Mouse (Mus musculus): ENCODE measurements around the gene Slc44a3. TPM values are rescaled to one million over a fixed set of nuclear protein-coding genes. Genes with fewer than 3 reads are reported as not detected.

The Slc44a3 gene
- polyA plus RNA-seq, 1 experiment from 2014 or later: 6.2 TPM

DNA sequence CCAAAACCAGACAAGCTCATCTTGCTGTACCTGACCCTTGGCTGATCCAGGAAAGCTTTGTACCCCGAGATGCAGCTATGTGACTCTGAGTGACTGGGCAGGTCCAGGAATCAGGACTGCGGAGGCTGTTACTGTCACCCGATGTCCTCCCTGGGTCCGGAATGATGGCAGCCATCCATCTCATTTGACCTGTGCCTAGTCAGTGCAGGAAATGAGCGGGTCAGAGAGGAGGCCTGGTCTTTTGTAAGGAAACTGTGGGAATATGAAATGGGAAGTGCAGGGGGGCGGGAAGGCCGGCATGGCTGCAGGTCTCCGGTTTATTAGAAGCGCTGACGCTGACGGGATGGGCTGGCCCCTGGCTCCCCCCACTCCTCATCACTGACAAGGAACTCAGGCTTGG, 60.5 kb downstream of the Slc44a3 start:
- no peaks in the 10 kb centered on the region for H3K27me3 ChIP-seq
- ATAC-seq (ENCODE audit: insufficient number of reproducible peaks, low FRiP score, low TSS enrichment, low read depth): no peak
- 77% methylated on average over 11 of the region's 11 CpGs for WGBS
- no peaks in the 10 kb centered on the region for H3K9me3 ChIP-seq (replicated peaks)
- no peaks in the 10 kb centered on the region for H3K36me3 ChIP-seq
- no peak overlapping the region for H3K27ac ChIP-seq (replicated peaks)
- H3K4me3 ChIP-seq (replicated peaks): no peak overlapping the region
- peaks cover 34% of the 10 kb centered on the region for H3K4me1 ChIP-seq
- no peak overlapping the region for H3K4me2 ChIP-seq (replicated peaks)
- no peak overlapping the region for H3K9ac ChIP-seq

DNA sequence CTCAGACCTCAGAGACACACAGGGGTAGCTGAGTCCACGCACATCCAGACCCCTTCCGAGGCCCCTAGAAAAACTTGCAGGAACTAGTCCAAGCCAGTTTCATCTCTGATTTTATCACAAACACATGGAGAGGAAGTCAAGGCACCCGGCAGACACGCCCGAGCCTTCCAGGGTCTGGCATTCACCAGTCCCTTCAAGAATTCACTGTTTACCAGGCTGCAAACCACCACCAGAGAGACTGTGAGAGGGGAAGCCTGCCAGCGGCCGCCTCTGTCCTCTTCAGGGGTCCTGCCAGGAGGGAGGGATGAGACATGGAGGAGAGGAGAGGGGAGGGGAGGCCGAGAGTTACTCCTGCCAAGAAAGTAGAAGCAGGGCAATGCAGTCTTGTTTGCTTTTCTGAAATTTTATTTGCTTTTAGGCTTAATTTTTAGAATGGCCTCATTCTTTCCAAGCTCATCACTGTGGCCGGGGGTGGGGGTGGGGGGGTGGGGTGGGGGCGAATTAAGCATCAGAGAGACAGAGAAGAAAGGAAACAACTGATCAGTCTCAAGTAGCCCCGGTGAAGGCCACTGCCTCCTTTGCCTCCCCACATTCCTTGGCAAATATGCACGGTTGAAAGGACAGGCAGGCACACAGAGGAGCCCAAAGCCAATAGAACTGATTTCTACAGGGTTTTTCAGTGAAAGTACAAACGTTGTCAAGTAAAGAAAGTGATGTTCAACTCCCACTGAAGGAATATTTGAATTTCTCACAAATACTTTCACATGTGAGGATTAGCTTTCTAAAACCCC, 62.8 kb downstream of the Slc44a3 start:
- peak overlapping the region; percentile 34 for H3K4me2 ChIP-seq (replicated peaks)
- peak overlapping the region; percentile 91 for H3K27ac ChIP-seq (replicated peaks)
- 3% methylated on average over 12 of the region's 13 CpGs for WGBS
- no peak overlapping the region for H3K9ac ChIP-seq
- H3K4me3 ChIP-seq (replicated peaks): peak overlapping the region; percentile 12; the same call in 1 of the 2 replicates
- no peaks in the 10 kb centered on the region for H3K9me3 ChIP-seq (replicated peaks)
- peaks cover 49% of the 10 kb centered on the region for H3K4me1 ChIP-seq
- no peaks in the 10 kb centered on the region for H3K36me3 ChIP-seq
- ATAC-seq (ENCODE audit: insufficient number of reproducible peaks, low FRiP score, low TSS enrichment, low read depth): peak; percentile 84
- no peaks in the 10 kb centered on the region for H3K27me3 ChIP-seq

DNA sequence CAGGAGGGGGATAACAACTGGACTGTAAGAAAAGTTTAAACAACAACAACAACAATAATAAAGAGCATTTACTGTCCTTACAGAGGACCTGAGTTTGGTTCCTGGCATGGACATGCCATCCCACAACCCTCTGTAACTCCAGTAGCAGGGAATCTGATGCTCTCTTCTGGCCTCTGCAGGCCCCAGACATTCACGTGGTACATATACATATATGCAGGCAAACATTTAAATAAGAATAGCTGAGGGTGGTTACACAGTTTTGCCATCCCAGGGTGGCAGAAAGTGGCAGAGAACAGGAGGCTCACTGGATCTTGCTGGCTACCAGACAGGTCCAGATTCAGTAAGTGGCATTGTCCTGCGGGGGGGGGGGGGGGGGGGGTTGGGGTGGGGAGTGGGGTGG, 64.1 kb downstream of the Slc44a3 start:
- Histone ChIP-seq H3K36me3 (no peaks in the 10 kb centered on the region), H3K9ac (no peak overlapping the region), H3K4me3 (replicated peaks) (no peak overlapping the region), H3K4me2 (replicated peaks) (no peak overlapping the region), H3K4me1 (peaks cover 59% of the 10 kb centered on the region), H3K27me3 (no peaks in the 10 kb centered on the region), H3K9me3 (replicated peaks) (no peaks in the 10 kb centered on the region), H3K27ac (replicated peaks) (peak overlapping the region; percentile 5; the same call in 1 of the 2 replicates)
- no peak for ATAC-seq (ENCODE audit: insufficient number of reproducible peaks, low FRiP score, low TSS enrichment, low read depth)
- WGBS: 9% methylated on average over 2 of the region's 2 CpGs

DNA sequence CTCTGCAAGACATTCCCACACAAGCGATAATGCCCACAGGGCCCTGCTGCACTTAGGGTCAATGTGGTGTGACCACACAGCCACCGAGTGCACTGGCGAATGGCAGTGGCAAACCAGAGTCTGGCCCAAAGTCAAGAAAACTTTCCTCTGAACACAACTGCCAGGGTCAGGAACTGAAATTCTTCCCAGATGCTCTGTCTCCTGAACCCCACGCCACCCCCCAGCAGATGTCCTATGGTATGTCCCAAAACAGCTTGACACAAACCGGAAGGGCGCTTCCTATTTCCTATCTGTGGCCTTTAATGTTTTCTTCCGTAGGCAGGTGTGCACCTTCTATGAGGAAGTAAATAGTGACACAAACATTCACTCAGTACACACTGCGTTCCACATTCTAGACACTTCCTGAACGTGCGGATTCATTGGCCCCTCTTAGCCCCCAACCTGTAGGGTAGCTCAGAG, 65.1 kb downstream of the Slc44a3 start:
- Histone ChIP-seq H3K27ac (replicated peaks) (peak overlapping the region; percentile 58; the same call in 1 of the 2 replicates), H3K36me3 (no peaks in the 10 kb centered on the region), H3K4me3 (replicated peaks) (no peak overlapping the region), H3K4me1 (peaks cover 64% of the 10 kb centered on the region), H3K9me3 (replicated peaks) (no peaks in the 10 kb centered on the region), H3K27me3 (no peaks in the 10 kb centered on the region), H3K9ac (no peak overlapping the region), H3K4me2 (replicated peaks) (no peak overlapping the region)
- WGBS: 52% methylated on average over 10 of the region's 10 CpGs
- no peak for ATAC-seq (ENCODE audit: insufficient number of reproducible peaks, low FRiP score, low TSS enrichment, low read depth)

DNA sequence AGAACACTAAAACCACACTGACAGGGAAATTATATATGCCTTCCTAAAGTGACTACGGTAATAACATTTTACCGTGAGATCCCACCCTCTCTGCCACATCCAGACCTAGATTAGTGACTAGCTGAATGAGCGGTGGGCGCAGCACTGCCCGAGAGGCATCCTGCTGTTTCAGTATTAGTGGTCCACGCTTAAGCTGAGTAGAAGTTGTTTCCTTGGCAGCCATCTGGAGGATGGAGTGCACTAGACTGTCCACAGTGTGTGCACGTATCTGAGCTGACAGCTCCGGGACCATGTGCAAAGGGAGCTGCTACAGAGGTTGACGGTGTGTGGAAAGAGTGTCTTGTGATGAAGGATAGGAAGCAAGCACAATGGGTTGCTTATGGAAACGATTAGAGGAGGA, 66.4 kb downstream of the Slc44a3 start:
- Histone ChIP-seq H3K4me3 (replicated peaks) (no peak overlapping the region), H3K36me3 (peaks cover 7% of the 10 kb centered on the region; the same call in 1 of the 2 replicates), H3K27ac (replicated peaks) (no peak overlapping the region), H3K27me3 (no peaks in the 10 kb centered on the region), H3K4me2 (replicated peaks) (no peak overlapping the region), H3K9ac (no peak overlapping the region), H3K9me3 (replicated peaks) (no peaks in the 10 kb centered on the region), H3K4me1 (peaks cover 64% of the 10 kb centered on the region)
- WGBS: 52% methylated on average over 10 of the region's 10 CpGs
- ATAC-seq (ENCODE audit: insufficient number of reproducible peaks, low FRiP score, low TSS enrichment, low read depth): no peak; the same call in 1 of the 2 replicates

DNA sequence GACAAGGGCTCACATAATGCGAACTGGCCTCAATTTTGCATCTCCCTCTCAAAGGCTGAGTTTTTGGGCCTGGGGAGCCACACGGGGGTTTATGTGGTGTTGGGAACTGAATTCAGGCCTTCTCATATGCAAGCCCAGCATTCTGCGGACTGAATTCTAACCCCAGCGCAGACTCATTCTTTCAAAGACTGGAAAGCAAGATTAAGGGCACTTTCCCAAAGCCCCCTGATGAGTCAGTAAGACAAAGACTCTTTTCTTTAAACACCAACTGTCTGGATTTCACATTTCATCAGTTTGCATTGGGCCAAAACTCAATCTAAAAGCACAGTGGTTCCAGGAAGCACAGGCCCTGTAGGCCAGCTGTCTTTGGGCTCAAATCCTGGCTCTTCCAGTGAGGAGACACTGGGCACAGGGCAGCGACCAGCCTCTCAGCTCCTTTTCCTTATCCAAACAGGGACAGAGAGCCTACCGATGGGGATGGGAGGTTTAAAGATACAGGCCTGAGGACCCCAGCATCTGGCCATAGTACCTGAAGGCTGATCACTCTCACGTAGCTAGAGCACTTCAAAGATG, 67.4 kb downstream of the Slc44a3 start:
- no peak for ATAC-seq (ENCODE audit: insufficient number of reproducible peaks, low FRiP score, low TSS enrichment, low read depth)
- H3K9ac ChIP-seq: no peak overlapping the region
- H3K4me1 ChIP-seq: peaks cover 55% of the 10 kb centered on the region
- no peak overlapping the region for H3K4me2 ChIP-seq (replicated peaks)
- no peaks in the 10 kb centered on the region for H3K9me3 ChIP-seq (replicated peaks)
- H3K27ac ChIP-seq (replicated peaks): peak overlapping the region; percentile 75
- 48% methylated on average over 7 of the region's 7 CpGs for WGBS
- H3K4me3 ChIP-seq (replicated peaks): no peak overlapping the region
- peaks cover 12% of the 10 kb centered on the region; the same call in 1 of the 2 replicates for H3K36me3 ChIP-seq
- no peaks in the 10 kb centered on the region for H3K27me3 ChIP-seq

DNA sequence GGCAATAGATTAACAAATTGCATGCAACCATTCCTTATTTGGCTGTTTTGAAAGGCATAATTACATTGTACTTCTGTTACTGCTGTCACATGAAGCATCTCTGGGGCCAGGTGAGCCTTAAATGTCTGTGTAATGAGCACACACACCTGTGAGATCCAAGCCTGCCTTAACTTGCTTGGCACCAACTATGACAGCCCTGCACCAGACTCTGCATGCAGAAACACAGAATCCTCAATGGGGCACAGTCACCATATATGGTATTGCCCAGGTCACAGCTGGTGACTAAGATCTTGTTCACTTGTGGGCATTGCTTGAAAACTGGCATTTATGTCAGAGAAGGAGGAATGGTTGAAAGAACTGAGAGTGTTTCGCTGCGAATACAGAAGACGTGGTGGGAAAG, 69.4 kb downstream of the Slc44a3 start:
- 0 out of 2 replicates have a peak overlapping the region, but pooled peaks have one; percentile 22 for H3K27ac ChIP-seq (replicated peaks)
- no peak for ATAC-seq (ENCODE audit: insufficient number of reproducible peaks, low FRiP score, low TSS enrichment, low read depth)
- peaks cover 39% of the 10 kb centered on the region for H3K4me1 ChIP-seq
- H3K9me3 ChIP-seq (replicated peaks): no peaks in the 10 kb centered on the region
- no peak overlapping the region for H3K4me2 ChIP-seq (replicated peaks)
- H3K4me3 ChIP-seq (replicated peaks): no peak overlapping the region
- H3K9ac ChIP-seq: no peak overlapping the region
- peaks cover 27% of the 10 kb centered on the region for H3K36me3 ChIP-seq
- 66% methylated on average over 3 of the region's 3 CpGs for WGBS
- H3K27me3 ChIP-seq: no peaks in the 10 kb centered on the region

DNA sequence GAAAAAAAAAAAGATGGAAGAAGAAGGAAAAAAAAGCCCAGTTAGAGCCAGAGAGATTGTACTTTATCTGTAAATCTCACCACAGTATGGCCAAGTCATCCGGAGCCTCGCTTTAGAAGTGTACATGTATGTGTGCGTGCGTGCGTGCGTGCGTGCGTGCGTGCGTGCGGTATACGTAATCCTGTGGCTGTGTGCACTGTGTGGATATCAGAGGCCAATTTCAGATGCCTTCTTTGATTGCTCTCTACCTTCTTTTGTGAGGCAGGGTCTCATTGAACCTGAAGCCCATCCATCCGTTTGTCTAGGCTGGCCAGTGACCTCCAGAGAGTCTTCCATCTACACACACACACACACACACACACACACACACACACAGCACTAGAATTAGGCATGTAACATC, 70.7 kb downstream of the Slc44a3 start:
- no peak overlapping the region for H3K4me2 ChIP-seq (replicated peaks)
- no peak for ATAC-seq (ENCODE audit: insufficient number of reproducible peaks, low FRiP score, low TSS enrichment, low read depth)
- no peaks in the 10 kb centered on the region for H3K27me3 ChIP-seq
- peaks cover 30% of the 10 kb centered on the region for H3K4me1 ChIP-seq
- no peak overlapping the region for H3K27ac ChIP-seq (replicated peaks)
- H3K9ac ChIP-seq: no peak overlapping the region
- WGBS: 90% methylated on average over 13 of the region's 13 CpGs
- H3K9me3 ChIP-seq (replicated peaks): no peaks in the 10 kb centered on the region
- peaks cover 40% of the 10 kb centered on the region for H3K36me3 ChIP-seq
- no peak overlapping the region for H3K4me3 ChIP-seq (replicated peaks)

DNA sequence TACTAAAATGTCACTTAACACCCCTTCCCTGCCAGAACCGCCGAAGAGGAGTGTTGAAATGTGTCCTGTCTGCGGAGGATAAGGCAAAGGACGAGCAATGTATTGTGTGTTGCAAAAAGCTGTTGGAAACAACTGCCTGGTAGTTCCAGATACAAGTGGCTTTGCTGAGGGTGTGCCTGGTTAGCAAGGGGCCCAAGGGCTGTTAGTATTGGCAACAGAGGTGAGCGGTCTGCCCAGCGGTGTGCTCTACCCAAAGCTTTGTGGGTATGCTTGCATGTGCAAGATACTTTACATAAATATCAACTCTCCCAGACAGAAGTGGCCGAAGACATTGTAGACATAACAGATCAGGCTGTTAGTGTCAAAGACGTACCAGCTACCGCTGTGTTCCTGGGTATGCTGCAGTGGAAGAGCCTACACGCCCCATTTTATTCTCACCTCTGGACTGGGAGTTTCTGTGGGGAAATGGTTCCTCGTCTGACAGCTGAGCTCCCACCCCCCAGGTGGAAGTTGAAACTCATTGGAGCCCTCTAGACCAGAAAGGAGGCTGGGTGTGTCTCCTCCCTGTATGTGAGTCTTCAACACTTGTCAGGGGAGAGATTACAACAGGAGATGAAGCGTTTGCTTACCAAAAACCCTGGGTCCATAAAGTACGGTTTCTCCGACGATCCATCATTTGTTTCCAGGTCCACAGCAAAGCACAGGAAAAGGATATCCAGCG, 71.6 kb downstream of the Slc44a3 start:
- H3K36me3 ChIP-seq: peaks cover 49% of the 10 kb centered on the region
- 79% methylated on average over 16 of the region's 16 CpGs for WGBS
- H3K27me3 ChIP-seq: no peaks in the 10 kb centered on the region
- peak overlapping the region; percentile 58; the same call in 1 of the 2 replicates for H3K27ac ChIP-seq (replicated peaks)
- H3K9ac ChIP-seq: no peak overlapping the region
- H3K9me3 ChIP-seq (replicated peaks): no peaks in the 10 kb centered on the region
- no peak for ATAC-seq (ENCODE audit: insufficient number of reproducible peaks, low FRiP score, low TSS enrichment, low read depth)
- peaks cover 23% of the 10 kb centered on the region for H3K4me1 ChIP-seq
- no peak overlapping the region for H3K4me2 ChIP-seq (replicated peaks)
- no peak overlapping the region for H3K4me3 ChIP-seq (replicated peaks)

DNA sequence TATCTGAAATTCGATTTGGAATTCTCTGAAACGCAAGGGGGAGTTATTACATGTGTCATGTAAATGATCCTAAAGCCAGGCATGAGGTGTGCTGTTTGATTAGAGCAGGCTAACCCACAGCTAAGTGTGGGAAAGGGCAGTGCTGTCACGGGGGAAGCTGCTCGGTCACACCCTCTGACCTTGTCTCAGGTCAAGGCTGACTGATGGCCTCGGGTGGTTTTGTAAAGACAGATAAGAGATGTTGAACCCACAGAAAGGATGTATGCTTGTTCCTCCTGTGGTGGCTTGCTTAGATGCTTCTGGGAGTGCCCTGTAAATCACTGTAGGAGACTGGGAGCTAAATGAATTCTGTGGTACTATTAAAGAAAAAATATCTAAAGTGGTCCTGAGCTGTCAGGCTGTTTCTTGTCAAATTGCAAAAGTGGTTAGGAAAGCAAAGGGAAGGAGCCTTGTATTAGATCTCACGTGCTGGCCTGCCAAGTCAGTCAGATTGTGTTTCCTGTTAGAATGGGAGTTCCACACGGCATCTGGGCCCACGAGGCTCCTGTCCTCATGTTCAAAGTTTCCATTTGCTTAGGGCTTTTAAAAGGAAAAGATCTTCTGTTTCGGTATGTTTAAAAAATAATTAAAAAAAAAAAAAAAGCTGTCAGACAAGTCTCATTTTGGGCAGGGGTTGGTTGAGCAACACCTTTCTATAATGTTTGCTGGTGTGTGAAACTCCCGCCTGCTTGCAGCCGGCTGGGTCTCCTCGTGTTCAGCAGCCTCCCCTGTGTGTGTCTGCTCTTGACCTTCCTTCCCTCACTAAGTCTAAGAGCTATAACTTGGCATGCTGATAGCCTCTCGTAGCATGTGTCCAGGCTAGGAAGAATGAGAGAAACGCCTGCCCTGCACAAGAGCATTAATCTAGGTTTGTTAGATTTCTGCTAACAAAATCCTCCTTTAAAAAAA, 73.4 kb downstream of the Slc44a3 start:
- Histone ChIP-seq H3K9me3 (replicated peaks) (no peaks in the 10 kb centered on the region), H3K36me3 (peaks cover 66% of the 10 kb centered on the region), H3K4me1 (peaks cover 12% of the 10 kb centered on the region), H3K4me2 (replicated peaks) (no peak overlapping the region), H3K4me3 (replicated peaks) (no peak overlapping the region), H3K27me3 (no peaks in the 10 kb centered on the region), H3K9ac (no peak overlapping the region), H3K27ac (replicated peaks) (no peak overlapping the region; the same call in 1 of the 2 replicates)
- no peak for ATAC-seq (ENCODE audit: insufficient number of reproducible peaks, low FRiP score, low TSS enrichment, low read depth)
- WGBS: 62% methylated on average over 14 of the region's 14 CpGs

All from embryonic facial prominence, embryonic 15.5 days (tissue).